Mouse (Mus musculus) MEL (cell line): ENCODE measurements around the gene Prf1. TPM values are rescaled to one million over a fixed set of nuclear protein-coding genes. Genes with fewer than 3 reads are reported as not detected.

Source experiments
- DNase-seq: peaks from one replicate; pipeline ENCODE4 v3.0.0; 2011; ENCODE audit warnings: low read depth, low spot score
- H3K27ac ChIP-seq: 2 replicates; pipeline ENCODE4 v1.5.1; 2012; ENCODE audit warnings: low read depth, mild to moderate bottlenecking, control low read depth, low read length, moderate library complexity; ENCODE audit not compliant: control insufficient read depth
- H3K27me3 ChIP-seq, 2 experiments: fragments of 150-350 bp in 1 of 2; sonication (generic) in 1 of 2; 2 replicates each; pipeline ENCODE4 v1.6.1; 2012; ENCODE audit warnings: low read length in 2 of 2, mild to moderate bottlenecking in 2 of 2, improper control_type of control experiment in 1 of 2, moderate library complexity in 1 of 2; ENCODE audit not compliant: insufficient read depth in 2 of 2, control insufficient read depth in 1 of 2
- H3K36me3 ChIP-seq, 2 experiments: 2 replicates each; pipeline ENCODE4 v1.6.1; 2012 to 2014; ENCODE audit warnings: low read length in 2 of 2, improper control_type of control experiment in 1 of 2, inconsistent platforms in 1 of 2, mild to moderate bottlenecking in 1 of 2; ENCODE audit not compliant: insufficient read depth in 2 of 2, control insufficient read depth in 1 of 2
- H3K4me1 ChIP-seq, 2 experiments: fragments of 150-350 bp in 1 of 2; sonication (generic) in 1 of 2; 2 replicates each; pipeline ENCODE4 v1.6.1; 2012; ENCODE audit warnings: low read length in 2 of 2, improper control_type of control experiment in 1 of 2, mild to moderate bottlenecking in 1 of 2; ENCODE audit not compliant: insufficient read depth in 2 of 2, control insufficient read depth in 1 of 2
- H3K4me3 ChIP-seq, 2 experiments: fragments of 150-350 bp in 1 of 2; sonication (generic) in 1 of 2; 2 replicates each; pipeline ENCODE4 v1.5.1; 2012; ENCODE audit warnings: low read depth in 2 of 2, low read length in 2 of 2, mild to moderate bottlenecking in 2 of 2, moderate library complexity in 2 of 2, control low read depth in 1 of 2, improper control_type of control experiment in 1 of 2; ENCODE audit not compliant: control insufficient read depth in 1 of 2, insufficient read depth in 1 of 2
- H3K79me2 ChIP-seq: 2 replicates; pipeline ENCODE4 v1.6.1; 2012; ENCODE audit warnings: mild to moderate bottlenecking, low read length, moderate library complexity; ENCODE audit not compliant: control insufficient read depth, poor library complexity, insufficient read depth
- H3K9ac ChIP-seq: 2 replicates; pipeline ENCODE4 v1.6.1; 2012; ENCODE audit warnings: low read depth, mild to moderate bottlenecking, control low read depth, low read length, moderate library complexity; ENCODE audit not compliant: control insufficient read depth, poor library complexity, severe bottlenecking
- H3K9me3 ChIP-seq: fragments of 150-350 bp; sonication (generic); replicated peaks from 2 replicates; pipeline ENCODE4 v1.6.1; 2012; ENCODE audit warnings: mild to moderate bottlenecking, low read length, improper control_type of control experiment, moderate library complexity; ENCODE audit not compliant: insufficient read depth
- BHLHE40 ChIP-seq: IDR thresholded peaks from 2 replicates; pipeline ENCODE4 v1.6.1; 2012; ENCODE audit warnings: low read depth, mild to moderate bottlenecking, inconsistent platforms, low read length, improper control_type of control experiment, borderline replicate concordance
- CHD1 ChIP-seq: IDR thresholded peaks from 2 replicates; pipeline ENCODE4 v1.6.1; 2012; ENCODE audit warnings: low read depth, mild to moderate bottlenecking, inconsistent platforms, low read length, improper control_type of control experiment
- CHD2 ChIP-seq: IDR thresholded peaks from 2 replicates; pipeline ENCODE4 v1.6.1; 2011; ENCODE audit warnings: low read length, improper control_type of control experiment
- CTCF ChIP-seq, 3 experiments: IDR thresholded peaks in 2 of 3; conservative IDR thresholded peaks in 1 of 3; 2 replicates each; pipeline ENCODE4 v1.5.1; 2011 to 2012; ENCODE audit warnings: low read length in 3 of 3, low read depth in 2 of 3, mild to moderate bottlenecking in 2 of 3, improper control_type of control experiment in 1 of 3, inconsistent platforms in 1 of 3, mixed read lengths in 1 of 3, moderate library complexity in 1 of 3; ENCODE audit not compliant: control insufficient read depth in 1 of 3, insufficient read depth in 1 of 3, poor library complexity in 1 of 3, severe bottlenecking in 1 of 3
- ELF1 ChIP-seq: IDR thresholded peaks from 2 replicates; pipeline ENCODE4 v1.6.1; 2014; ENCODE audit warnings: low read depth, mild to moderate bottlenecking, inconsistent platforms, low read length, improper control_type of control experiment, moderate library complexity
- EP300 ChIP-seq, 2 experiments: IDR thresholded peaks; 2 replicates each; pipeline ENCODE4 v1.6.1; 2011; ENCODE audit warnings: improper control_type of control experiment in 2 of 2, low read length in 2 of 2, low read depth in 1 of 2, mild to moderate bottlenecking in 1 of 2
- ETS1 ChIP-seq: IDR thresholded peaks from 2 replicates; pipeline ENCODE4 v1.6.1; 2012; ENCODE audit warnings: low read depth, mild to moderate bottlenecking, inconsistent platforms, low read length, improper control_type of control experiment, moderate library complexity
- GATA1 ChIP-seq: IDR thresholded peaks from 2 replicates; pipeline ENCODE4 v1.6.1; 2011; ENCODE audit warnings: low read depth, low read length, improper control_type of control experiment
- HCFC1 ChIP-seq: IDR thresholded peaks from 2 replicates; pipeline ENCODE4 v1.6.1; 2012; ENCODE audit warnings: low read depth, mild to moderate bottlenecking, inconsistent platforms, low read length, improper control_type of control experiment, moderate library complexity
- JUND ChIP-seq: IDR thresholded peaks from 2 replicates; pipeline ENCODE4 v1.6.1; 2011; ENCODE audit warnings: low read depth, mild to moderate bottlenecking, improper control_type of control experiment, low read length
- MAX ChIP-seq: IDR thresholded peaks from 2 replicates; pipeline ENCODE4 v1.6.1; 2011; ENCODE audit warnings: low read length, improper control_type of control experiment
- MAZ ChIP-seq: IDR thresholded peaks from 2 replicates; pipeline ENCODE4 v1.6.1; 2012; ENCODE audit warnings: low read depth, mild to moderate bottlenecking, inconsistent platforms, low read length, improper control_type of control experiment
- MXI1 ChIP-seq: IDR thresholded peaks from 2 replicates; pipeline ENCODE4 v1.6.1; 2011; ENCODE audit warnings: mild to moderate bottlenecking, low read depth, low read length, improper control_type of control experiment
- MYB ChIP-seq: IDR thresholded peaks from 2 replicates; pipeline ENCODE4 v1.6.1; 2011; ENCODE audit warnings: mild to moderate bottlenecking, low read depth, low read length, improper control_type of control experiment
- MYC ChIP-seq: IDR thresholded peaks from 2 replicates; pipeline ENCODE4 v1.6.1; 2011; ENCODE audit warnings: low read depth, mild to moderate bottlenecking, low read length, improper control_type of control experiment, moderate library complexity
- NELFE ChIP-seq: IDR thresholded peaks from 2 replicates; pipeline ENCODE4 v1.6.1; 2011; ENCODE audit warnings: low read depth, low read length, improper control_type of control experiment
- NRF1 ChIP-seq: IDR thresholded peaks from 2 replicates; pipeline ENCODE4 v1.6.1; 2014; ENCODE audit warnings: low read depth, mild to moderate bottlenecking, inconsistent platforms, low read length, improper control_type of control experiment, moderate library complexity; ENCODE audit not compliant: poor library complexity, insufficient read depth, severe bottlenecking
- POLR2A ChIP-seq, 2 experiments: IDR thresholded peaks; 2 replicates each; pipeline ENCODE4 v1.6.1; 2011 to 2012; ENCODE audit warnings: low read length in 2 of 2, mild to moderate bottlenecking in 2 of 2, control low read depth in 1 of 2, improper control_type of control experiment in 1 of 2, low read depth in 1 of 2, moderate library complexity in 1 of 2; ENCODE audit not compliant: control insufficient read depth in 1 of 2, insufficient read depth in 1 of 2, poor library complexity in 1 of 2
- POLR2AphosphoS5 ChIP-seq: IDR thresholded peaks from 2 replicates; pipeline ENCODE4 v1.6.1; 2012; ENCODE audit warnings: low read depth, borderline replicate concordance, mild to moderate bottlenecking, inconsistent platforms, low read length, moderate library complexity, mixed read lengths
- SIN3A ChIP-seq: IDR thresholded peaks from 2 replicates; pipeline ENCODE4 v1.6.1; 2012; ENCODE audit warnings: low read length, improper control_type of control experiment, inconsistent platforms
- SMC3 ChIP-seq: IDR thresholded peaks from 2 replicates; pipeline ENCODE4 v1.6.1; 2011; ENCODE audit warnings: low read depth, low read length, improper control_type of control experiment
- TAL1 ChIP-seq: IDR thresholded peaks from 2 replicates; pipeline ENCODE4 v1.6.1; 2012; ENCODE audit warnings: mild to moderate bottlenecking, inconsistent platforms, low read length, moderate library complexity, mixed read lengths
- TBP ChIP-seq: IDR thresholded peaks from 2 replicates; pipeline ENCODE4 v1.8.0; 2011; ENCODE audit warnings: low read depth, low read length, improper control_type of control experiment
- USF1 ChIP-seq: IDR thresholded peaks from 2 replicates; pipeline ENCODE4 v1.6.1; 2014; ENCODE audit warnings: low read depth, mild to moderate bottlenecking, inconsistent platforms, low read length, improper control_type of control experiment, moderate library complexity
- ZMIZ1 ChIP-seq: IDR thresholded peaks from 2 replicates; pipeline ENCODE4 v1.6.1; 2012; ENCODE audit warnings: low read depth, mild to moderate bottlenecking, inconsistent platforms, low read length, improper control_type of control experiment, moderate library complexity
- ZNF384 ChIP-seq: IDR thresholded peaks from 2 replicates; pipeline ENCODE4 v1.6.1; 2012; ENCODE audit warnings: low read depth, mild to moderate bottlenecking, inconsistent platforms, low read length, improper control_type of control experiment
- polyA plus RNA-seq, 2 experiments: library from polyadenylated mRNA; stranded (reverse) in 1 of 2; unstranded in 1 of 2; fragments of >175 nt in 1 of 2; fragments of >200 nt in 1 of 2; gene quantifications; 2 replicates each; pipeline versions ENCODE4 v1.2.1 to v1.2.4; 2012; ENCODE audit warnings: low replicate concordance in 2 of 2, low read depth in 1 of 2; ENCODE audit not compliant: insufficient read length in 2 of 2, insufficient read depth in 1 of 2, missing spikeins in 1 of 2
- total RNA-seq: library from RNA; depleted of rRNA; stranded (reverse); fragments of 300-350 nt; gene quantifications from 2 replicates; pipeline ENCODE4 v1.2.3, GENCODE M21; 2012

The Prf1 gene
- total and polyA plus RNA-seq, 3 experiments: 0.04 TPM; not detected in 2

DNA sequence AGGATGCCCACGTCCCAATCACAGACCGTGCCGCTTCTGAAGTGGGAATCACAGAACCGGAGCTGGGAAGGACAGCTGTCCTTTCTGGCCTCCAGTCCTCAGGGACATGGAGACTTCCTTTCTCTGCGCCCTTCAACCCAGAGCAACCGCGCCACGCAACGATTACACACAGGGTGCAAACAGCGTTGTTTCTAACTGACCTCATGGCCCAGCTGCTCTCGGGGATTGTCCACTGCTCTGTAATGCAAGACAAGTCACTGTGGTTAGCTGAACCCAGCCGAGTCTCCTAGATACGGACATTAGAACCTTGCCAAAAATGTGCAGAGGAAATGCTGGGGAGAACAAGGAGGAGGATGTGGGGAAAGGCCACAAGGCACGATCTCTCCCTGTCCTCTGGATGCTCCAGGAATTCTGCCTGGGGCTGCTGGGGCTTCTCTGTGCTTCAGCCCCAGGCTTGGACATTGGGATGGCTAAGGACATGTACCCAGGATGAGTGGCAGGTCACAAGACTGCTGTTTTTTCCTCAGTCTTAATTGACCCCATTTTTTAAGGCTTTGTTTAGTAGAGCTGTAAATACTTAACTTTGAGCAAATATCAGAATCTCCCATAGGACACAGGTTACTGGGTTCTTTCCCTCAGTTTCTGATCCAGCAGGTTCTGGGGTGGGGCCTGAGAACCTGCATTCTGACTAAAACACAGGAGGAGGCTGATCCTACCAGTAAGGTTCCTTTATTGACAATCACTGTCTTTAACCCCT lies 19.5 kb upstream of the Prf1 start:
- no peak overlapping the region for H3K27ac ChIP-seq
- no peaks in the 10 kb centered on the region for H3K4me1 ChIP-seq
- peaks cover 0 to 2% of the 10 kb centered on the region in 2 experiments; a peak in 2 of 4 replicates for H3K27me3 ChIP-seq
- H3K36me3 ChIP-seq: no peaks in the 10 kb centered on the region
- no peak for TF ChIP-seq MYB
- no peak for TF ChIP-seq USF1
- no peak for TF ChIP-seq SIN3A
- TF ChIP-seq MXI1: no peak
- no peak for TF ChIP-seq HCFC1
- no peak for TF ChIP-seq MYC
- no peak for TF ChIP-seq JUND
- TF ChIP-seq ZMIZ1: no peak
- no peak for TF ChIP-seq GATA1
- no peak for TF ChIP-seq TAL1
- no peak for TF ChIP-seq ELF1
- TF ChIP-seq BHLHE40: no peak
- TF ChIP-seq CHD1: no peak
- TF ChIP-seq MAX: no peak
- TF ChIP-seq NRF1: no peak
- TF ChIP-seq ETS1: no peak
- TF ChIP-seq POLR2AphosphoS5: no peak
- no peak for TF ChIP-seq ZNF384
- no peak for TF ChIP-seq CHD2
- TF ChIP-seq NELFE: no peak
- H3K9me3 ChIP-seq: no peaks in the 10 kb centered on the region
- H3K79me2 ChIP-seq: no peaks in the 10 kb centered on the region
- H3K4me3 ChIP-seq: no peak overlapping the region
- DNase-seq: no peak
- no peak overlapping the region for H3K9ac ChIP-seq

DNA sequence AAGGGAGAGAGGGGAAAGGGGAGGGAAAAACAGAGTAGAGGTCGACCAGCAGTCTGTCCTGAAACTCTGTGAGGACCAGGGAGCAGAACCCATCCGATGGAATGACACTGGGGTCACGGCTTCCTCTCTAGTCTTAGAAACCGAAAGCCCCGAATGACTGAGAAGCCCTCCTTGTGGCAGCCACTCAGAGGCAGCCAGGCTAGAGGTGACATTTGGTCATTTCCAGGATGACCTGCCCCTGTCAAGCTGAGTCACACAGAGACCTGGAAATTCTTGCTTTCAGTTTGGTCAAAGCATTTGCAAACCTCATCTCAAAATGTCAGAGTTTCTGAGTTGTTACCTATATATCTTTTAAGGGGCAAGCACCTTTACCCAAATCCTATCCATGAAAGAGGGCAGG lies 16.5 kb upstream of the Prf1 start:
- Histone ChIP-seq H3K4me3 (no peak overlapping the region), H3K9me3 (no peaks in the 10 kb centered on the region), H3K27me3 (peaks cover 0 to 2% of the 10 kb centered on the region in 2 experiments; a peak in 2 of 4 replicates), H3K36me3 (no peaks in the 10 kb centered on the region), H3K9ac (no peak overlapping the region), H3K79me2 (no peaks in the 10 kb centered on the region), H3K27ac (no peak overlapping the region), H3K4me1 (no peaks in the 10 kb centered on the region)
- TF ChIP-seq CHD2 (no peak), SMC3 (no peak), CTCF (IDR thresholded peaks at IDR 0.05 in 2 of 3, conservative IDR thresholded peaks at IDR 0.05 in 1 of 3; ENCODE audit: control insufficient read depth in 1 of 3, insufficient read depth in 1 of 3, low read depth in 2 of 3, low read length in 3 of 3, poor library complexity in 1 of 3, severe bottlenecking in 1 of 3) (no peak), HCFC1 (no peak), MAZ (no peak), EP300 (IDR thresholded peaks at IDR 0.05; ENCODE audit: low read depth in 1 of 2, low read length in 2 of 2) (no peak), USF1 (no peak), MYB (no peak), ZNF384 (no peak), SIN3A (no peak), MXI1 (no peak), TBP (no peak), ETS1 (no peak), NELFE (no peak), POLR2A (IDR thresholded peaks at IDR 0.05; ENCODE audit: control insufficient read depth in 1 of 2, insufficient read depth in 1 of 2, low read depth in 1 of 2, low read length in 2 of 2, poor library complexity in 1 of 2) (no peak)
- DNase-seq: no peak
